Mouse (Mus musculus): Measurements from ENCODE around the gene Cdh6. TPM values are rescaled to one million over a fixed set of nuclear protein-coding genes. Genes with fewer than 3 reads are reported as not detected.

Gene Cdh6
- polyA plus RNA-seq, 1 experiment from 2014 or later, result 15.8 TPM

DNA sequence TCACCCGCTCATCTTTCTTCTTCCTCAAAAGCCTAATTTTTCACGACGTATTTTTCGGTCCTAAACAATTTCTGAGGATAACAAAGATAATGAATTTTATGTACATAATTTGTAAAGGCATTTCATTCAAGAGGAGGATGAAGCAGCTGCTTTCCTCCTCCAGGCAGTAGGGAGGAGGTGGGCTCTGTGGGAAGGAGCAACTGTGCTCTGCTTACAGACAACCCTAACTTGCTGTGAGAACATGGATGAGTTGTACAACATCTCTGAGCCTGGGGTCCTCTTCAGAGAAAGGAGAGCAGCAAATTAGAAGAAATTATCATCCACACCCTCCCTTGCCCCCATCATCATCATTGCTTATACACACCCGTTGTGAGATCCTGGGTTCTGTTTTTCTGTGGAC is 33.8 kb downstream of the Cdh6 start:
- Histone ChIP-seq H3K9ac (no peak overlapping the region), H3K4me3 (no peak overlapping the region), H3K36me3 (replicated peaks) (no peaks in the 10 kb centered on the region), H3K27me3 (replicated peaks) (no peaks in the 10 kb centered on the region), H3K4me2 (no peak overlapping the region), H3K4me1 (no peaks in the 10 kb centered on the region), H3K9me3 (no peaks in the 10 kb centered on the region), H3K27ac (no peak overlapping the region)
- 71% methylated on average over 5 of the region's 5 CpGs for WGBS
- ATAC-seq (replicated peaks), result no peak

DNA sequence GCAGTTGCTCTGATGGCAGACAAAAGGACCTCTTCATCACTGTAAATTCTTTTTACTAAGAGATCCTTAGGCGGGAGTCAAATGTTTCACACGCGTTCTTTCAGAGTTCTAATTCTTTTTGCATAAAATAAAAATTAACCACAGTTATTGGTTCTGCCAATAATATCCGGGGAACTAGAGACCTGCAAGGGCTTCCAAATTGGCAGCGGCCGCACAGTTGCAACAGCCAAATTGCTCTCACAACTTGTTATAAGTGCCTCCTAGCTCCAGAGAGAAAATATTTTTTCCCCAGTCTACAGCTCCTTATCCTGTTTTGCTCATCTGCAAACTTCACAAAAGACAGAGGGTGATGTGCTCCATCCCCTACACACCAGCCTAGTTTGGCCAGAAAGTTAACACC is 36.3 kb downstream of the Cdh6 start:
- ATAC-seq (replicated peaks), result no peak
- H3K9me3 ChIP-seq, result no peaks in the 10 kb centered on the region
- H3K4me2 ChIP-seq, result no peak overlapping the region
- WGBS, result 85% methylated on average over 6 of the region's 6 CpGs
- no peaks in the 10 kb centered on the region for H3K4me1 ChIP-seq
- H3K9ac ChIP-seq, result no peak overlapping the region
- H3K27me3 ChIP-seq (replicated peaks), result no peaks in the 10 kb centered on the region
- H3K4me3 ChIP-seq, result no peak overlapping the region
- H3K36me3 ChIP-seq (replicated peaks), result no peaks in the 10 kb centered on the region
- H3K27ac ChIP-seq, result no peak overlapping the region

DNA sequence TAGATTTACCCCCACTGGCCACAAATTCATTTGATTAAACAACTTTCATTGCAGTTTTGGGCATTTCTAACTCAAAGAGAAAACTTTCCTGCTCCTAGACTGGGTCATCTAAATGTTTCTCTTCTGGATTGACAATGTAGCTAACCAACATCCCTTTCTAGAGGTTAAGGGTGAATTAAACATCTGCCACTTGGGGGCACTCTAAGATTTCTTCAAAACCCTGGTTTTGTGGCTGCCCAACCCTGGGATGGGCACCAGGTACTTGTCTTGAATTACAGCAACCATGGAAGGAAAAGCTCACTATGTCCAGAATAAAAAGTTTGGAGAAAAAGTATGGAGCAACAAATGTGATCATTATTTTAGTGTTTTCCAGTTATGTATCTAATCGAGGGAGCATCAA is 39.4 kb downstream of the Cdh6 start:
- Histone ChIP-seq H3K27ac (no peak overlapping the region), H3K4me2 (no peak overlapping the region), H3K9me3 (no peaks in the 10 kb centered on the region), H3K9ac (no peak overlapping the region), H3K4me1 (no peaks in the 10 kb centered on the region), H3K36me3 (replicated peaks) (no peaks in the 10 kb centered on the region), H3K27me3 (replicated peaks) (no peaks in the 10 kb centered on the region), H3K4me3 (no peak overlapping the region)
- ATAC-seq (replicated peaks), result no peak
- WGBS, result 57% methylated on average over 1 of the region's 1 CpGs

DNA sequence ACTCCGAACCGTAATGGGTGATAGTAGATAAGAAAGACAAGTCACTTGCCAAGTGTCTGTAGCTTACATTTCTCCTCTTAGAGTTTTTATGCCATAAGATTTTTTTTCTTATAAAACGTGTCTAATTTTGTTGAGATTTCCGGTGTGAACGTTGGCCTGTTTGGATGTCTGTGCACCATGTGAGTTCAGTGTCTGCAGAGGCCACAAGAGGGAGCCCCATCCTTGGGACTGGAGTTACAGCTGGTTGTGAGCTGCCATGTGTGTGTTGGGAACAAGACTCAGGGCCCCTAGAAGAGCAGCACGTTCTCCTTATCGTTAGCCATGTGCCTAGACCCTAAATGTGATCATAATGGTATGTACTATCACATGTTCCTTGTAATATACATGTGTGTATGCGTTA is 40.1 kb downstream of the Cdh6 start:
- Histone ChIP-seq H3K27ac (no peak overlapping the region), H3K4me2 (no peak overlapping the region), H3K27me3 (replicated peaks) (no peaks in the 10 kb centered on the region), H3K4me3 (no peak overlapping the region), H3K4me1 (no peaks in the 10 kb centered on the region), H3K9ac (no peak overlapping the region), H3K36me3 (replicated peaks) (no peaks in the 10 kb centered on the region), H3K9me3 (no peaks in the 10 kb centered on the region)
- 95% methylated on average over 8 of the region's 8 CpGs for WGBS
- no peak for ATAC-seq (replicated peaks)

DNA sequence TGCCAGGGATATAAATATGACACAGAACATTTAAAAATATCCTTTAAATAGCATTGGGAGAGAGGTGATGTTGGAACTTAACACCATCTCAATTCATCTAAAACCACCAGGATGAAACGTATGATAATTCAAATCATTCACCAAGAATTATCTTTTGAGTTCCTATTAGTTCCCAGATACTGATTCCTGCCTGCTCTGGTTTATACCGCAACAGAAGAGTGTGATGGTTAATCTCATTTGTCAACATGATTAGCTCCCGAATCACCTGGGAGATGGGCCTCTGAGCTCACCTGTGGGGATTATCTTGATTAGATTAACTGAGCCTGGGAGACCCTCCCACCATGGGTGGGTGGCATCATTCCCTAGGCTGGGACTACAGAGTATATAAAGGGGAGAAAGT is 41.0 kb downstream of the Cdh6 start:
- Histone ChIP-seq H3K4me3 (no peak overlapping the region), H3K36me3 (replicated peaks) (no peaks in the 10 kb centered on the region), H3K4me2 (no peak overlapping the region), H3K9ac (no peak overlapping the region), H3K4me1 (no peaks in the 10 kb centered on the region), H3K9me3 (no peaks in the 10 kb centered on the region), H3K27me3 (replicated peaks) (no peaks in the 10 kb centered on the region), H3K27ac (no peak overlapping the region)
- WGBS, result 86% methylated on average over 3 of the region's 3 CpGs
- no peak for ATAC-seq (replicated peaks)

DNA sequence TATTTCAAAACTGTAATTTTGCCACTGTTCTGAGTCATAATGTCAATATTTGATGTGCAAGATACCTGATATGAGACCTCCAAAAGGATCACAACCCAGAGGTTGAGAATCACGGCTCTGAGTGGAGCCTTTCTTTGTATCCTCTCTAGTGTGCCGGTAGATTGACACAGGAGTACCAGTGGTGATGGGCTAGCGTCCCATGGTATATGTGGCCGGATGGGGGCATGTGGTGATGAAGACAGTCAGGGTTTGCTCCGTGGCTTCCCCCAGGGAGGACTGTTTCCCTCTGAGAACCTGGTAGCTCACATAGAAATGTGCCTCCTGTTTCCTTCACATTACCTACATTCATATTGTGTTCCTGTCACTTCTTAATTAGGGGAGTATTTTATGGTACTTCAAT is 43.2 kb downstream of the Cdh6 start:
- no peaks in the 10 kb centered on the region for H3K36me3 ChIP-seq (replicated peaks)
- H3K27me3 ChIP-seq (replicated peaks), result no peaks in the 10 kb centered on the region
- no peak overlapping the region for H3K9ac ChIP-seq
- no peak overlapping the region for H3K27ac ChIP-seq
- no peaks in the 10 kb centered on the region for H3K9me3 ChIP-seq
- no peak for ATAC-seq (replicated peaks)
- 82% methylated on average over 5 of the region's 5 CpGs for WGBS
- H3K4me3 ChIP-seq, result no peak overlapping the region
- 0 out of 2 replicates have a peak, but pooled peaks cover 4% of the 10 kb centered on the region for H3K4me1 ChIP-seq
- H3K4me2 ChIP-seq, result no peak overlapping the region

DNA sequence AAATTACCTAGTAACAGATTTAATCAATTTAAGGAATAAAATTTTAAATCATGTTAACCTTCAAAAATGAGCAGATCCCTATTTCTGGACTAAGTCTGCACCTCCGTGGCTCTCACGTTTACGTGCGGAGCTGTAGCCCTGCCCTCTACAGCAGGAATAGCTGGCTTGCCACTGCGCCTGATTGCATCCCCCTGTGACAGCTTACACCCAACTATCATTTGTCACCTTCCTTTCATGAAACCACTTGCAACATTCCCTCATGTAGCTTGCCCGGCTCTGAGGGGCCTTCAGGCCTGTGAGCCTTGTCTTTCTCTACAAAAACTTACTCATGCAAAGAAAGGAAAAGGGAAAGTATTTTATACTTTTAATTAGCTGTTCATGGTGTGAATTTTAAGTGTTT is 73.1 kb downstream of the Cdh6 start:
- no peaks in the 10 kb centered on the region for H3K27me3 ChIP-seq (replicated peaks)

DNA sequence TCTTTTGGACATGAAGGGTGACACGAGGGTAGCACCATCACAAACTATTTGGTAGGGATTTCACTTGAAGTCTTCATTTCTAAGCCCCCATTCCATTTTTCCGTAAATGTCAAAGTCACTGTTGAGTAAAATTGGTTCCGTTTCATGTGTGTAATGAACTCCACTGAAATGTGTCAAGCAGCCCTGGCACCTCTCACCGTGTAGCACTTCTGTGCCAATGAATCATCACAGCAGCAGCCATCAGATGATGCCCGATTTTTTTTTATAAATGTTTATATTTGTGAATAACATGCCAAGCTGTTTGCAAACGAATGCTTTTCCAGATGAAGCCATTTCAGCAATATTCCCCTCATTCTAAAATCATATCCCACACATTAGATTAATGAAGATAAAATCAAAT is 75.6 kb downstream of the Cdh6 start:
- H3K36me3 ChIP-seq (replicated peaks), result no peaks in the 10 kb centered on the region
- no peaks in the 10 kb centered on the region for H3K9me3 ChIP-seq
- H3K4me3 ChIP-seq, result no peak overlapping the region
- no peak overlapping the region for H3K4me2 ChIP-seq
- peaks cover 8% of the 10 kb centered on the region for H3K4me1 ChIP-seq
- WGBS, result 90% methylated on average over 6 of the region's 6 CpGs
- no peak for ATAC-seq (replicated peaks)
- no peak overlapping the region for H3K27ac ChIP-seq
- no peak overlapping the region for H3K9ac ChIP-seq
- H3K27me3 ChIP-seq (replicated peaks), result no peaks in the 10 kb centered on the region

More for the DNA sequence above, 73.1 kb downstream of the Cdh6 start:
- H3K4me1 ChIP-seq, result no peaks in the 10 kb centered on the region
- H3K9ac ChIP-seq, result no peak overlapping the region
- no peak overlapping the region for H3K4me3 ChIP-seq
- H3K4me2 ChIP-seq, result no peak overlapping the region
- H3K36me3 ChIP-seq (replicated peaks), result no peaks in the 10 kb centered on the region
- 81% methylated on average over 6 of the region's 6 CpGs for WGBS
- no peak for ATAC-seq (replicated peaks)
- no peaks in the 10 kb centered on the region for H3K9me3 ChIP-seq
- no peak overlapping the region for H3K27ac ChIP-seq

DNA sequence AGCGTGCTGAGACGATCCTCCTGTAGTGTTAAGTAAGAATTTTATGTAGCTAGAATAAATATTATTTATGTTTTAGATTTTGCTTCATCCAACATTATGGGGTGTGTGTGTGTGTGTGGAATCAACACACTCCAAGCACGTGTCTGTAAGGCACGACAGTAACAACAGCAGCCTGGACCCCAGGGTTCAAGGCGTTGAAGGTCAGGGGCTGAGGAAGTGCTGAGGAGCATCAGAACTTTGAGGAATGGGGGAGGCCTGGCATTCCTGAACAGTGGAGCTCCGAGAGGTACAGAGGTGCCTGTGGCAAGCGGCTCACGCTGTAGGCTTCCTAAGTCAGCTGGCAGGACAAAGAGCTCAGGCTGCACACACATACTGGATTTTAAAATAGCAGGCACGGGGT is 78.1 kb downstream of the Cdh6 start:
- 60% methylated on average over 9 of the region's 9 CpGs for WGBS
- H3K27ac ChIP-seq, result no peak overlapping the region
- no peak overlapping the region for H3K4me2 ChIP-seq
- no peak overlapping the region for H3K9ac ChIP-seq
- ATAC-seq (replicated peaks), result no peak
- H3K4me3 ChIP-seq, result no peak overlapping the region
- H3K9me3 ChIP-seq, result no peaks in the 10 kb centered on the region
- H3K27me3 ChIP-seq (replicated peaks), result no peaks in the 10 kb centered on the region
- no peaks in the 10 kb centered on the region for H3K36me3 ChIP-seq (replicated peaks)
- peaks cover 8% of the 10 kb centered on the region for H3K4me1 ChIP-seq

DNA sequence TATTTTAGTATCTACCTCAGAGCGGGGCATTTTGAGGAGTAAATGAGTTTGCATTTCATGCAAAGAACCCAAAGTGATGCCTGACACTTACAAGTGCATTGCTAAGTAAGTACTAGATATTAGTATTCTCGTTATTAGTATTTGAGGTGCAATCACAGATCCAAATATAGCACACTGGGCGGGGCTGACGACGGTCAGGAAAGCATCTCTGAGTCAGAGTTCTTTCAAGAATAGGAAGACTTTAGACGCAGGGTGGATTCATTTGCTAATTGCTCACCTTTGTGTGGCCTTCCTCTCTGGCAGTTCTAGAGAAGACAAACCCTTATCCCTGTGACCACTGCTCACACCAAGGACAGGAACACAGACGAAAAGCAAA is 78.6 kb downstream of the Cdh6 start:
- H3K36me3 ChIP-seq (replicated peaks), result no peaks in the 10 kb centered on the region

DNA sequence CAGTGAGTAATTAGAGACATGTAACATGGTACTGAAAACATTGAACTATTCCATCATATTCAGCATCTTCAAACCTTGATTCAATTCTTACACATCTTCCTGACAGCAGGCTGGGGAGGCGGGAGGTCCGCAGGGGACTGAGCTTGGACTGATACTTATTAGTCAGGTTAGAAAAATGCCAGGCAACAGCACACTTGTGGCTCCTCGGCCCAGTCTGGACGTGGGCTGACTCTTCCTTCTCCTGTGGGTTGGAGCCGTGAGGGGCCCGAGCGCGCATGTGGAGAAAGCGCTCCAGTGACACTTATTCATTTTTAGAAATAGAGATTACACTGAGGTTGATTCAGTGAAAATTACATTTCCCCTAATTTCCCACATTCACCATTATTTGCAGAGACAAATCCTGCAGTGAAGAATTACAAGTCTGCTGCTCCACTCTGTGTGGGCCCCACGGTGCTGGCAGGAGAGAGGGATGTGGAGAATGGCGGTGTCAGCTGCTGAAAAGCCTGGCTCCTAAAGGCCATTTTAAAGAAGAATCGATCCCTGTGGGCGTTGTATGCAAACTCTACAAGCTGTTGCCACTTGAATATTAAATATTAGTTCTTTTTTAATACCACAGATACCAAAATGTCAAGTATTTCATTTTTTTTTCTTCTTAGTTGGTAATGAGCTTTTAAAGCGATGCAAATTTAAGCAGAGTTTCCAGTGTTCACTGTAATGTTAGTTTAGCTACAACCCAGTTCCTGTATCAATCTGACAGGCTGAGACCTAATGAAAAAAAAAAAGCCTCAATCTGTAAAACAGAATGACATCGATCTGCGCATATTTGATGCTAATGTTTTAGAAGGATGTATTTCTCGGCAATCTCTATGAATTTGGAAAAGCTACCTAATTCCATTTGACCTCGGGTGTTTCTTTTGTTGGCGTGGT is 79.3 kb downstream of the Cdh6 start:
- H3K27ac ChIP-seq, result no peak overlapping the region
- no peaks in the 10 kb centered on the region for H3K9me3 ChIP-seq
- H3K9ac ChIP-seq, result no peak overlapping the region
- peak; percentile 74 for ATAC-seq (replicated peaks)
- H3K4me2 ChIP-seq, result no peak overlapping the region
- H3K36me3 ChIP-seq (replicated peaks), result no peaks in the 10 kb centered on the region
- peaks cover 8% of the 10 kb centered on the region for H3K4me1 ChIP-seq
- H3K27me3 ChIP-seq (replicated peaks), result no peaks in the 10 kb centered on the region
- no peak overlapping the region for H3K4me3 ChIP-seq
- 50% methylated on average over 19 of the region's 19 CpGs for WGBS

More for the DNA sequence above, 78.6 kb downstream of the Cdh6 start:
- WGBS, result 58% methylated on average over 7 of the region's 7 CpGs
- no peak overlapping the region for H3K4me3 ChIP-seq
- H3K9me3 ChIP-seq, result no peaks in the 10 kb centered on the region
- no peak overlapping the region for H3K4me2 ChIP-seq
- no peak overlapping the region for H3K9ac ChIP-seq
- H3K27me3 ChIP-seq (replicated peaks), result no peaks in the 10 kb centered on the region
- no peak overlapping the region for H3K27ac ChIP-seq
- peaks cover 8% of the 10 kb centered on the region for H3K4me1 ChIP-seq
- no peak for ATAC-seq (replicated peaks)

DNA sequence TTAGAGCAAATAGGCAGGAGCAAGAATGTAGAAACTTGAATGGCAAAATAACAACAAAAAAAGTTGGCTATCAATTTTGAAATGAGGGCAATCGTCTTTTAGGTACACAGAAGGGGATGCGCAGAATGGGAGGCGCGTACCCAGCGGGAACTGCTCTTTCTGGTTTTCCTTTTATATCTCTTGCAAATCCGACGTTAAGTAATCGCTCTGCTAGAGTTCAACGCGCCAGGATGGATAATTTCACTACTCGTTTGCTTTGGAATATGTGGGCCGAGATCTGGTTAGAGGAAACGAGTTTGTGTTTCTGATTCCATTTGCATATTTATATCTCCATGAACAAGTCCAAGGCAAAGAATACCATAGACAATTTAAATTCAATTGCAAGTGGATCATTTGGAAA is 81.4 kb downstream of the Cdh6 start:
- no peak for ATAC-seq (replicated peaks)
- Histone ChIP-seq H3K4me2 (no peak overlapping the region), H3K4me1 (peaks cover 8% of the 10 kb centered on the region), H3K27me3 (replicated peaks) (no peaks in the 10 kb centered on the region), H3K9ac (no peak overlapping the region), H3K36me3 (replicated peaks) (no peaks in the 10 kb centered on the region), H3K4me3 (no peak overlapping the region), H3K27ac (no peak overlapping the region), H3K9me3 (no peaks in the 10 kb centered on the region)
- 76% methylated on average over 13 of the region's 13 CpGs for WGBS

DNA sequence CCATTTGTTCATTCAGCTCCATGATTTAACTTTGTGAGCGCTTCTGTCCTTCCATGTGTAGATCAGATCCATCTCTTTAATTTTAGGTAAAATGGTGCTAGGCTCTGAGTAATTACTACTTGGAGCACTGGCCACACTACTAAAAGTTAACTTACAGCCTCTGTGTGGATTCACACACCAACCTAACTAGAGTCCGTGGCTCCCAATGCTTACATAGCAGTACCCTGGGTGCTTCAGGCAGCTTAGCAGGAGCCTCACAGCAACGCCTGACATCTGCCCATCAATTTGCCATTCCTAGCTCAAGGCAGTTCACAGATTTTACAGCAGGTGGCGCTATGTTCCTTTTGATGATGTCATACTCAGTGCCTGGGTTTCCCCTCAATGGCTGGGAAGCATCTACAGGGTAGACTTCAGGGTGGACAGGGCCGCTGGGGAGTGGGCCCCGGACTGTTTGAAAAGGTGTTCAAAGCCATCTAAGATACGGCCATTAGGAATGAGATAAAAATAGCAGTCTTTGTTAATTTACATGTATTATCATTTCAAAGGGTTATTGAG is 84.9 kb downstream of the Cdh6 start:
- Histone ChIP-seq H3K27ac (no peak overlapping the region), H3K9me3 (no peaks in the 10 kb centered on the region), H3K27me3 (replicated peaks) (no peaks in the 10 kb centered on the region), H3K4me3 (no peak overlapping the region), H3K4me2 (no peak overlapping the region), H3K4me1 (no peaks in the 10 kb centered on the region), H3K36me3 (replicated peaks) (no peaks in the 10 kb centered on the region), H3K9ac (no peak overlapping the region)
- 40% methylated on average over 7 of the region's 7 CpGs for WGBS
- ATAC-seq (replicated peaks), result peak; percentile 80

Data from midbrain, embryonic 15.5 days (tissue).